Mouse (Mus musculus) hindbrain, embryonic 14.5 days (tissue): ENCODE results near the gene Dip2b. TPM values are rescaled to one million over a fixed set of nuclear protein-coding genes. Genes with fewer than 3 reads are reported as not detected.

ENCODE experiments used
- ATAC-seq: fragments of 200-750 bp; cut with Nextera tagmentation; 2 replicates; pipeline ENCODE4 v1.8.0; 2017; ENCODE audit warnings: moderate number of reproducible peaks, mild to moderate bottlenecking, moderate TSS enrichment, moderate library complexity; ENCODE audit not compliant: low FRiP score
- DNase-seq: peaks from one replicate; pipeline ENCODE4 v3.0.0-alpha.2; 2015; ENCODE audit warnings: low spot score
- H3K27ac ChIP-seq: fragments of 300-500 bp; sonication (generic); 2 replicates; pipeline ENCODE4 v1.5.1; 2014; ENCODE audit warnings: mild to moderate bottlenecking, moderate library complexity
- H3K27me3 ChIP-seq: fragments of 300-500 bp; sonication (generic); 2 replicates; pipeline ENCODE4 v1.6.1; 2014; ENCODE audit warnings: mild to moderate bottlenecking, low read length, mixed read lengths; ENCODE audit not compliant: control insufficient read depth, insufficient read depth
- H3K36me3 ChIP-seq: fragments of 300-500 bp; sonication (generic); replicated peaks from 2 replicates; pipeline ENCODE4 v1.6.1; 2014; ENCODE audit not compliant: control insufficient read depth, insufficient read depth
- H3K4me1 ChIP-seq: fragments of 300-500 bp; sonication (generic); replicated peaks from 2 replicates; pipeline ENCODE4 v1.6.1; 2014; ENCODE audit warnings: antibody characterized with exemption, low read length, mixed read lengths; ENCODE audit not compliant: control insufficient read depth, insufficient read depth
- H3K4me2 ChIP-seq: fragments of 300-500 bp; sonication (generic); replicated peaks from 2 replicates; pipeline ENCODE4 v1.6.1; 2014; ENCODE audit warnings: mild to moderate bottlenecking, moderate library complexity
- H3K4me3 ChIP-seq: fragments of 300-500 bp; sonication (generic); replicated peaks from 2 replicates; pipeline ENCODE4 v1.5.1; 2014; ENCODE audit warnings: mild to moderate bottlenecking, low read length
- H3K9ac ChIP-seq: fragments of 300-500 bp; sonication (generic); 2 replicates; pipeline ENCODE4 v1.6.1; 2014
- H3K9me3 ChIP-seq: fragments of 300-500 bp; sonication (generic); 2 replicates; pipeline ENCODE4 v1.6.1; 2016; ENCODE audit warnings: low read length; ENCODE audit not compliant: control insufficient read depth
- WGBS: fragments of 180-500 bp; shearing (Covaris S2); extraction: QIAGEN DNeasy Blood & Tissue Kit; methylation state at CpG from one replicate; pipeline ENCODE4 v1.1.7; 2014; 5-methylcytosine and 5-hydroxymethylcytosine counted together
- polyA plus RNA-seq: library from polyadenylated mRNA; unstranded; fragments of >200 nt; fragmentation: Nextera tagmentation; extraction: Ambion mirVana; gene quantifications from 2 replicates; pipeline ENCODE4 v1.2.1, GENCODE M21; 2014

The Dip2b gene
- polyA plus RNA-seq, 1 experiment from 2014 or later: 27.8 TPM

DNA sequence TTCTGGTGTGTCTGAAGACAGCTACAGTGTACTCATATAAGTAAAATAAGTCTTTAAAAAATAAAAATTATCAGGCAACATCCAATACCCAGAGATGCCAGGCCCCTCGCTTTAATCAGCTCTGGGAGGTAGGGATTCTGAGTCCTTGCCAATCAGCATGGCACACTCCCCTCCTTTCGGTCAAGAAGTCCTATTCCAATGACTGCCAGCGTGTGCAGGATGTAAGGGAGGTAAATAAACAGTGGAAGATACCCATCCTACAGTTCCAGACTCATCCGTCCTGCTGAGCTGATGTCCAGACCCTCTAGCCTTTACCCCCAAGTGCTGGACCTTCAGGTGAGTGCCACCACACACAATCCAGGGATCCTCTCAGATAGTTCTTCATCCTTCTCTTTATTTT lies 186.9 kb downstream of the Dip2b start:
- no peak overlapping the region for H3K27ac ChIP-seq
- 94% methylated on average over 4 of the region's 4 CpGs for WGBS

DNA sequence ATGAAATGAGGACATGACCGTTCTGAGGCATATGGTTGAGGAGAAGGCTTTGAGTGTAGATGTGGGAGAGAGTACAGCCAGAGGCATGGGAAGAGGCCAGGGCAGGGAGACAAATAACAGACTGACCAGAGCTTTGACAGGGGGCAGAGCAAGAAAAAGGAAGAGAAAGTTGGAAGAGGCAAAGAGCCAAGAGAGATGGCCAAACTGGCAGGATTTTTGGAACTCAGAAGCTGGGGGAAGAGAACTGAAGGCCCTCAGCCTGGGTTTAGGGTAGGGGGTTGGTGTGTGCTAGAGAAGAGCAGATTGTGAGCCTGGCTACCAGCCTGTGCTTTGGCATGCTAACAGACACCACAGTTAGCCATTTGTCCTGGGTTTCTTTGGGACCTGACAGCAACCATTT lies 187.4 kb downstream of the Dip2b start:
- Histone ChIP-seq H3K4me1 (peaks cover 19% of the 10 kb centered on the region; the same call in 1 of the 2 replicates), H3K9me3 (no peaks in the 10 kb centered on the region), H3K4me3 (no peak overlapping the region), H3K36me3 (no peaks in the 10 kb centered on the region), H3K4me2 (no peak overlapping the region), H3K27me3 (no peaks in the 10 kb centered on the region), H3K9ac (no peak overlapping the region), H3K27ac (no peak overlapping the region)
- DNase-seq (no peak), ATAC-seq (no peak)
- WGBS: 97% methylated on average over 1 of the region's 1 CpGs

More for the DNA sequence above, 186.9 kb downstream of the Dip2b start:
- no peak for ATAC-seq
- Histone ChIP-seq H3K4me3 (no peak overlapping the region), H3K4me2 (no peak overlapping the region), H3K36me3 (no peaks in the 10 kb centered on the region), H3K27me3 (no peaks in the 10 kb centered on the region), H3K9ac (no peak overlapping the region), H3K9me3 (no peaks in the 10 kb centered on the region), H3K4me1 (peaks cover 19% of the 10 kb centered on the region; the same call in 1 of the 2 replicates)
- no peak for DNase-seq

DNA sequence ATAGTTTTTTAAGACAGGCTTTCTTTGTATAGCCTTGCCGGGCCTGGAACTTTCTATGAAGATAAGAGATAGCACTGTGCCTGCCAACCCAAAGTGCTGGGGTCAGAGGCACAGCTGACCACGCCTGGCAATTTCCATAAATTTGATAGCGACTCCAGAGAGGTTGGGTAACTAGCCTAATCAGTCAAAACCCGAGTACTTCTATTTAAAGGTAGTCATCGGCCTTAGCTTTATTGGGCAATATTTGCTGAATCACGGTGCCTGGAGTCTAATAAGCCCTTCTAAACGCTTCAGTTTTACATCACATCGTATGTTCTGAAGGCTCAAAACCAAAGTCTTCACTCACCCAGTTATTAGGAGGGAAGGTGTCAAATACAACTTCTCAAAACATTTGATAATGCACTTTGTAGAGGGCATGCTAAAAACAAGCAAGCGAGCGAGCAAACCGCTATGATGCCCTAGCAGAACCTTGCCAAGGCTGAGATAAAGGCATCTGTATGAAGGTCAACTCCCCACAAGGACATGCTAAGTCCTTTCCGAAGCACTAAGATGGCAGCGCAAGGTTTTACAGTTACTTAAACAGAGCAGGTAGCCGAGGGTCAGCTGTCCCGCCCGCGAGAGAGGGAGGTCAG lies 188.7 kb downstream of the Dip2b start:
- peaks cover 19% of the 10 kb centered on the region; the same call in 1 of the 2 replicates for H3K4me1 ChIP-seq
- WGBS: 6% methylated on average over 17 of the region's 17 CpGs
- DNase-seq (no peak), ATAC-seq (peak; percentile 57)
- no peaks in the 10 kb centered on the region for H3K27me3 ChIP-seq
- peak overlapping the region; percentile 89 for H3K4me3 ChIP-seq
- peak overlapping the region; percentile 99 for H3K9ac ChIP-seq
- H3K4me2 ChIP-seq: peak overlapping the region; percentile 66
- no peaks in the 10 kb centered on the region for H3K9me3 ChIP-seq
- H3K36me3 ChIP-seq: no peaks in the 10 kb centered on the region
- peak overlapping the region; percentile 100 for H3K27ac ChIP-seq

DNA sequence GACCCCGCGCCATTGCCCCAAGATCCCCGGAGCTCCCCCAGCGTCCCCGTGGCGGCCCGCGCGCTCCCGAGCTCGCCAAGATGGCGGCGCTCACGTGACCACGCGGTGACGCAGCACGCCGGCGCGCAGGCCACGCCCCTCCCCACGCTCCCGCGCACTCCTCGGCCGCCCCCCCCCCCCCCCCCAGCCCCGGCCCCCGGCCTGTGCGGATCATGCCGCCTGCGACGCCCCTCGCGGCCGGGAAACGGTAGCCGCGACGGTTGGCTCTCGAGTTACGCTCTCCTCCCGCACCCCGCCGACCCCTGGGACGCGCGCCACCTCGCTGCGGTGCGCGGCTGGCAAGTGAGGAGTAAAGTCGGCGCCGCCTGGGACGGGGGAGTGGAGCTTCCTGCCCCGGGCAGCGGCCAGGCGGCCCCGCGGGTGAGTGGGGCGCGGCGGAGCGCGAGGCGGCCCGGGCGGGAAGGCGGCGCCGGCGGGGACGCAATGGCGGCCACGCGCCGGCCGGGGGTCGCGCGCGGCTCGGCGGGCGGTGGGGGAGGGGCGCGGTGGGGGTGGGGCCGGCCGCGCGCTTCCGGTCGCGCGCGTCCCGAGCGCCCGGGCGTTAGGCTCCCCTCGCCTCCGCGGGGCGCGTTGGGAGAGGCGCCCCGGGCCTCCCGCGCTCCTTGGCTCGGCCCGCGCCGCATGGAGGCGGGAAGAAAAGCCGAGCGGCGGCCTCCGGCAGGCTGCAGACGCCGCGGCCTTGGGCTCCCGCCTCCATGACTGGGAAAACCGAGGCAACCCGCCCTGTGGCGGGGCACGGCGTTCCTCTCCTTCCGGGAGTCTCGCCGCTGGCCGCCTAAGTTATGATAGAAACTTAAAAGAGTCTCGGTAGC lies 189.4 kb downstream of the Dip2b start, which contains the start of gene Atf1:
Gene Atf1 (plus strand): TSS at position 157 of the 872 bp plus-strand sequence.
- peak; percentile 91 for DNase-seq
- ATAC-seq: peak; percentile 85
- peak within 1 kb of the TSS; percentile 99 for H3K9ac ChIP-seq
- no peaks in the 10 kb centered on the region for H3K9me3 ChIP-seq
- H3K4me1 ChIP-seq: peaks cover 19% of the 10 kb centered on the region; the same call in 1 of the 2 replicates
- under 1% methylated on average over 87 of the region's 133 CpGs for WGBS
- H3K27ac ChIP-seq: peak within 1 kb of the TSS; percentile 100
- H3K4me2 ChIP-seq: peak within 1 kb of the TSS; percentile 66
- no peaks in the 10 kb centered on the region for H3K27me3 ChIP-seq
- H3K36me3 ChIP-seq: no peaks in the 10 kb centered on the region; the same call in 1 of the 2 replicates
- H3K4me3 ChIP-seq: peak within 1 kb of the TSS; percentile 89

DNA sequence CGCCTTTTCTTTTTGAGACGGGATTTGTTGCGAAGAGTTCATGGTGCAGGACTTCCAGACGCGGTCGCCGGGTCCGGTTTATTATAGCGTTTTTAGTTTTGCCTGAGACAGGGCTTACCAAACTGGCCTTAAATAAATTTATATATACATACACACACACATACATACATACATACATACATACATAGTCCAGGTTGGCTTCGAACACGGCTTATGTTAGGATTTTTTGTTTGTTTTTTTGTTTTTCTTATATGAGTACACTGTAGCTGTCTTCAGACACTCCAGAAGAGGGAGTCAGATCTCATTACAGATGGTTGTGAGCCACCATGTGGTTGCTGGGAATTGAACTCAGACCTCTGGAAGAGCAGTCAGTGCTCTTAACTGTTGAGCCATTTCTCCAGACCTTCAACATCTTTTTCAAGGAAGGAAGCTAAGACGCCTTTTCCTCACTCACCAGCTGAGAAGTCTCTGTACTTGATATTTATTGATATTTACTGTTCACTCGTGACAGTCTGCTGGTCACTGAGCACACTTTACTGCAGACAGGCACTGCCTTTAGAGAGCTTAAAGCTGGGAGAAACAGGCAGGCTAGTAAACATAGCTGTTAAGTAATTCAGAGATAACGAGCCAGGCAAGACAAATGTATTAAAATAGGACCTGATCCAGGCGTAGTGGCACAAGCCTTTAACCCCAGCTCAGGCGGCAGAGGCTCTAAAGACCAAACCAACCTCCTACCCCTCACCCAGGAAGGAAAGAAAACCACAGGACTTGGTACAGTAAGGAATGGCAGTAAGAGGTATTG lies 190.3 kb downstream of the Dip2b start:
- WGBS: 20% methylated on average over 16 of the region's 16 CpGs
- Histone ChIP-seq H3K4me2 (peak overlapping the region; percentile 66), H3K36me3 (peaks cover 6% of the 10 kb centered on the region), H3K27me3 (no peaks in the 10 kb centered on the region), H3K27ac (peak overlapping the region; percentile 100), H3K9ac (peak overlapping the region; percentile 99), H3K4me3 (peak overlapping the region; percentile 89), H3K4me1 (peaks cover 19% of the 10 kb centered on the region; the same call in 1 of the 2 replicates), H3K9me3 (no peaks in the 10 kb centered on the region)
- DNase-seq: peak; percentile 40
- ATAC-seq: 0 out of 2 replicates have a peak, but pooled peaks have one; percentile 4

DNA sequence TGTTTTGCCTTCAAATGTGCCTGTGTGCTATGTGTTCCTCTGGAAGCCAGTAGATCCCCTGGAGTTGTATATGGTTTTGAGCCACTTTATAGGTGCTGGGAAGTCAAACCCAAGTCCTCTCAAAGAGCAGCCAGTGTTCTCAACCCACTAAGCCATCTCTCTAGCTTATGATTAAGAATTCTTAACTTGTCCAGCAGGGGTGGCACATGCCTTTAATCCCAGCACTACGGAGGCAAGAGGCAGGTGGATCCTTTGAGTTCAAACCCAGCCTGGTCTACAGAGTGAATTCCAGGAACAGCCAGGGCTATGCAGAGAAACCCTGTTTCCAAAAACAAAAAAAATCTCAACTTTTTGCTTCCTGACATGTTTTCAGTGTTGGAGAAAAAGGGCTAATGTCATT lies 192.2 kb downstream of the Dip2b start:
- no peaks in the 10 kb centered on the region for H3K27me3 ChIP-seq
- H3K9me3 ChIP-seq: no peaks in the 10 kb centered on the region
- H3K4me2 ChIP-seq: no peak overlapping the region
- H3K4me1 ChIP-seq: peaks cover 19% of the 10 kb centered on the region; the same call in 1 of the 2 replicates
- peaks cover 23% of the 10 kb centered on the region for H3K36me3 ChIP-seq
- no peak overlapping the region for H3K4me3 ChIP-seq
- WGBS: 54% methylated on average over 1 of the region's 1 CpGs
- H3K27ac ChIP-seq: no peak overlapping the region
- DNase-seq: no peak
- no peak overlapping the region for H3K9ac ChIP-seq
- no peak for ATAC-seq

DNA sequence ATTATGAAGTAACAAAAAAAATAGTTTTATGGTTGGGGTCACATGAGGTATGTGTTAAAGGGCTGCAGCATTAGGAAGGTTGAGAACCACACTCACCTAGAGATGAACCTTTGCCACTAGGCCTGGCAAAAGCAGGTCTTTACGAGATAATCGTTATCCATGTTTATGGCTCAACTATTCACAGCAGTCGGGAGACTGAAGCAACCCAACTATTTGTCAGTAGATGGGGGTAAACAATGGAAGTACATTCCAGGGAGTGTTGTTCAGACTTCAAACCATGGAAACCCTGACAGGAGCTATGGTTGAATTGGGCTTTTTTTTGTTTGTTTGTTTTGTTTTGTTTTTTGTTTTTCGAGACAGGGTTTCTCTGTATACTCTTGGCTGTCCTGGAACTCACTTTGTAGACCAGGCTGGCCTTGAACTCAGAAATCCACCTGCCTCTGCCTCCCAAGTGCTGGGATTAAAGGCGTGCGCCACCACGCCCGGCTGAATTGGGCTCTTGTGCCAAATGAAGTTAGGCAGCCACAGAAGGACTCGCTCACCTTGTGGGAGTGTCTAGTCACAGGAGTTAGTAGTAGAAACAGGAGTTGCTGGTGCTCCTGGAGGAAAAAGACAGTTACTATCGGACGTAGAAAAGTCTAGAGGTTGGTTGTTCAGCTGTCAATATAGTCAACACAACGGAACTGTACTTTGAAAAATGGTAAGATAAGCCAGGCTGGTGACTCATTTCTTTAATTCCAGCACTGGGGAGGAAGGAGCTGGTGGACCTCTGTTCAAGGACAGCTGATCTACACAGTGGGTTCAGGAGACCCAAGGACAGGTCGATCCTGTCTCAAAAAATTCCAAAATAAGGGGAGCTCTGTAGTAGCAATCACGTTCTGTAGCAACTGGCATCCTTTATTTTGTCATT lies 193.4 kb downstream of the Dip2b start:
- peaks cover 32% of the 10 kb centered on the region for H3K36me3 ChIP-seq
- H3K27me3 ChIP-seq: no peaks in the 10 kb centered on the region
- H3K4me3 ChIP-seq: no peak overlapping the region
- H3K9me3 ChIP-seq: no peaks in the 10 kb centered on the region
- no peak overlapping the region for H3K27ac ChIP-seq
- no peak overlapping the region for H3K9ac ChIP-seq
- DNase-seq: no peak
- 87% methylated on average over 14 of the region's 14 CpGs for WGBS
- no peak for ATAC-seq
- peaks cover 16% of the 10 kb centered on the region; the same call in 1 of the 2 replicates for H3K4me1 ChIP-seq
- no peak overlapping the region for H3K4me2 ChIP-seq

DNA sequence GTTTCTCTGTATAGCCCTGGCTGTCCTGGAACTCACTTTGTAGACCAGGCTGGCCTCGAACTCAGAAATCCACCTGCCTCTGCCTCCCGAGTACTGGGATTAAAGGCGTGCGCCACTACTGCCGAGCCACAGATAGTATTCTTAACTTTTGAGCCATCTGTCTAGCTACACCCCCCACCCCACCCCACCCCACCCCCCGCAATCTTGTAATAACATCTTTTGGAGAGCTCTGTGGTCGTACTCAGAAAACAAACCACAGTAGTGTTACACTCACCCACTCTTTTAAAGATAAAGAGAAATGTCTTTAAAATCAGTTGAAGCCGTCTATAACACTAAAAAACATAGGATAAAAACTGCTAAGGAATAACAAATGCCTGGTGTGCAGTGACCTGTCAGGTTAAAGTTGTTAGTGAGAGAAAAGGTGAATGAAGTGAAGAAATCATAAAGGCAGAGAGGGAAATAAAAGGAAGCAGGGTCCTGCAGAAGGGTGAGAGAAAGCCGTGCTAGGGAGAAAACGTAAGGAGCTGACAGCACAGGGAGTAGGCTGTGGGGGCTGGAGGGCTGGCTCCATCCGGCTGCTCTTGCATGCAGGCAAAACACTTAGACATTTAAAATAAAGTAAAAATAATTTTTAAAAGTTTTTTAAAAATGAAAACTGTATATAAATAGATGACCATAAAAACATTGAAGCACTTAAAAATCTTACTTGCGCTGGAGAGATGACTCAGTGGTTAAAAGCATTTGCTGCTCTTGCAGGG lies 196.9 kb downstream of the Dip2b start:
- no peaks in the 10 kb centered on the region for H3K4me1 ChIP-seq
- peaks cover 64% of the 10 kb centered on the region for H3K36me3 ChIP-seq
- 92% methylated on average over 12 of the region's 12 CpGs for WGBS
- H3K27ac ChIP-seq: no peak overlapping the region
- no peak for ATAC-seq
- H3K9me3 ChIP-seq: no peaks in the 10 kb centered on the region
- no peak overlapping the region for H3K4me3 ChIP-seq
- DNase-seq: no peak
- no peaks in the 10 kb centered on the region for H3K27me3 ChIP-seq
- H3K9ac ChIP-seq: no peak overlapping the region
- no peak overlapping the region for H3K4me2 ChIP-seq
